Mouse (Mus musculus) MEL (cell line): ENCODE measurements around the gene Ano10.

Source experiments
- CTCF ChIP-seq, 3 experiments: IDR thresholded peaks in 2 of 3; conservative IDR thresholded peaks in 1 of 3; 2 replicates each; pipeline ENCODE4 v1.5.1; 2011 to 2012; ENCODE audit warnings: low read length in 3 of 3, low read depth in 2 of 3, mild to moderate bottlenecking in 2 of 3, improper control_type of control experiment in 1 of 3, inconsistent platforms in 1 of 3, mixed read lengths in 1 of 3, moderate library complexity in 1 of 3; ENCODE audit not compliant: control insufficient read depth in 1 of 3, insufficient read depth in 1 of 3, poor library complexity in 1 of 3, severe bottlenecking in 1 of 3
- E2F4 ChIP-seq: IDR thresholded peaks from 2 replicates; pipeline ENCODE4 v1.6.1; 2011; ENCODE audit warnings: low read depth, low read length, improper control_type of control experiment, borderline replicate concordance
- ELF1 ChIP-seq: IDR thresholded peaks from 2 replicates; pipeline ENCODE4 v1.6.1; 2014; ENCODE audit warnings: low read depth, mild to moderate bottlenecking, inconsistent platforms, low read length, improper control_type of control experiment, moderate library complexity
- GABPA ChIP-seq: IDR thresholded peaks from 2 replicates; pipeline ENCODE4 v1.6.1; 2012; ENCODE audit warnings: low read depth, mild to moderate bottlenecking, inconsistent platforms, low read length, improper control_type of control experiment, moderate library complexity
- GATA1 ChIP-seq: IDR thresholded peaks from 2 replicates; pipeline ENCODE4 v1.6.1; 2011; ENCODE audit warnings: low read depth, low read length, improper control_type of control experiment
- HCFC1 ChIP-seq: IDR thresholded peaks from 2 replicates; pipeline ENCODE4 v1.6.1; 2012; ENCODE audit warnings: low read depth, mild to moderate bottlenecking, inconsistent platforms, low read length, improper control_type of control experiment, moderate library complexity
- KAT2A ChIP-seq: conservative IDR thresholded peaks from 2 replicates; pipeline ENCODE4 v1.6.1; 2012; ENCODE audit warnings: low read depth, low read length, improper control_type of control experiment, inconsistent platforms
- MAX ChIP-seq: IDR thresholded peaks from 2 replicates; pipeline ENCODE4 v1.6.1; 2011; ENCODE audit warnings: low read length, improper control_type of control experiment
- MYB ChIP-seq: IDR thresholded peaks from 2 replicates; pipeline ENCODE4 v1.6.1; 2011; ENCODE audit warnings: mild to moderate bottlenecking, low read depth, low read length, improper control_type of control experiment
- POLR2A ChIP-seq, 2 experiments: IDR thresholded peaks; 2 replicates each; pipeline ENCODE4 v1.6.1; 2011 to 2012; ENCODE audit warnings: low read length in 2 of 2, mild to moderate bottlenecking in 2 of 2, control low read depth in 1 of 2, improper control_type of control experiment in 1 of 2, low read depth in 1 of 2, moderate library complexity in 1 of 2; ENCODE audit not compliant: control insufficient read depth in 1 of 2, insufficient read depth in 1 of 2, poor library complexity in 1 of 2
- TBP ChIP-seq: IDR thresholded peaks from 2 replicates; pipeline ENCODE4 v1.8.0; 2011; ENCODE audit warnings: low read depth, low read length, improper control_type of control experiment
- TCF12 ChIP-seq: IDR thresholded peaks from 2 replicates; pipeline ENCODE4 v1.6.1; 2014; ENCODE audit warnings: low read depth, mild to moderate bottlenecking, inconsistent platforms, low read length, improper control_type of control experiment, moderate library complexity
- ZKSCAN1 ChIP-seq: IDR thresholded peaks from 2 replicates; pipeline ENCODE4 v1.6.1; 2012; ENCODE audit warnings: low read depth, mild to moderate bottlenecking, inconsistent platforms, low read length, improper control_type of control experiment, moderate library complexity
- ZNF384 ChIP-seq: IDR thresholded peaks from 2 replicates; pipeline ENCODE4 v1.6.1; 2012; ENCODE audit warnings: low read depth, mild to moderate bottlenecking, inconsistent platforms, low read length, improper control_type of control experiment

- TF ChIP-seq GATA1 (no peak), E2F4 (no peak), KAT2A (no peak), GABPA (no peak), ELF1 (no peak), CTCF (IDR thresholded peaks at IDR 0.05 in 2 of 3, conservative IDR thresholded peaks at IDR 0.05 in 1 of 3; ENCODE audit: control insufficient read depth in 1 of 3, insufficient read depth in 1 of 3, low read depth in 2 of 3, low read length in 3 of 3, poor library complexity in 1 of 3, severe bottlenecking in 1 of 3) (no peak), ZNF384 (no peak), ZKSCAN1 (no peak), HCFC1 (no peak), MYB (no peak), MAX (no peak), POLR2A (IDR thresholded peaks at IDR 0.05; ENCODE audit: control insufficient read depth in 1 of 2, insufficient read depth in 1 of 2, low read depth in 1 of 2, low read length in 2 of 2, poor library complexity in 1 of 2) (no peak), TBP (no peak), TCF12 (no peak)
Measured at GRCm38 (mm10) chr9:122148356-122148755, 145.9 kb downstream of the Ano10 start.
